Mouse (Mus musculus): ENCODE data around the gene Evl. TPM values are rescaled to one million over a fixed set of nuclear protein-coding genes. Genes with fewer than 3 reads are reported as not detected.

The Evl gene
- polyA plus RNA-seq, 1 experiment from 2014 or later: 65.6 TPM

DNA sequence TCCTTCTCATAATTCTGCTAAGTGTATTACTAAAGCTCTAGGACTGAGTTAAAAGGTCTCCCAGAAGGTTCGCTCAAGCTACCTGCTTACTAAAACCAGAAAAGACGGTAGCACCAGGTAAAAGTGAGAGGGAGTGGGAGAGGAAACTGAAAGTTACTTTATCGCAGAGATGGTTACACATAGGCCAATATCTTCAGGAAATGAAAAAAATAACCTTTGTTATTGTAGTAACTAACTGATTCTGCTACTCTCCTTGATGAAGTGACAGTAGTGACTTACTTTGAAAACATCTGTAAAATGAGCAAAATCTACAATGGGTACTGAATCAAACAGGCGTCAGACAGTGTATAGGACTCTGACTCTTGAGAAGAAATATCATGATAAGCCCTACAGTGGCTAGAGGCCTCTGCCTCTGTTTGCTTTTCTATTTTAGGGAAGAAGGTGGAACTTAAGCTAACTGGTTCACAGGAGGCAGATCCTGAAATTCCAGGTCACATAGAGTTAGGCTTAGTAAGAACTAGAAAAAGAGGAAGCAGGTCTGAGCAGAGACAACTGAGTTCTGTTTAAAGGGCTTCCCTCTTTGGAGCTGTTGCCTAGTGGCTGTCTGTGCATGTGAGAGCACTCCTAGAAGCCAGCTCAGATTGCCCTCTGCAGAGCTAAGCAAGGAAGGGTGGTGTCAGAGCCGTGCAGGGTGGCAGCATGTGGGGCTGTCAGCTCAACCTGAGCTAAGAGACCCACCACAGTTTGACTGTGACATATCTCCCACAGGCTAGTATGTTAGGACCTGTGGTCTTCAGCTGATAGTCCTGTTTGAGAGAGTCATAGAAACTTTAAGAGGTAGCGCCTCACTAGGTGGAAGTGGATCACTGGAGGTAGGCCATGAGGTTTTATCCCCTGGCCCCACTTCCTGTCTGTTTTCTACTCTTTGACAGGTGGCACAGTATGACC lies 76.5 kb downstream of the Evl start:
- 0 out of 2 replicates have a peak, but pooled peaks cover 4% of the 10 kb centered on the region for H3K4me1 ChIP-seq
- H3K4me3 ChIP-seq: no peak overlapping the region
- H3K9ac ChIP-seq: no peak overlapping the region
- H3K27ac ChIP-seq: no peak overlapping the region
- ATAC-seq (ENCODE audit: low FRiP score, low read depth): no peak
- WGBS: 84% methylated on average over 6 of the region's 6 CpGs
- no peaks in the 10 kb centered on the region for H3K27me3 ChIP-seq
- no peaks in the 10 kb centered on the region for H3K9me3 ChIP-seq
- H3K36me3 ChIP-seq: peaks cover 11% of the 10 kb centered on the region; the same call in 1 of the 2 replicates
- H3K4me2 ChIP-seq (replicated peaks): no peak overlapping the region

DNA sequence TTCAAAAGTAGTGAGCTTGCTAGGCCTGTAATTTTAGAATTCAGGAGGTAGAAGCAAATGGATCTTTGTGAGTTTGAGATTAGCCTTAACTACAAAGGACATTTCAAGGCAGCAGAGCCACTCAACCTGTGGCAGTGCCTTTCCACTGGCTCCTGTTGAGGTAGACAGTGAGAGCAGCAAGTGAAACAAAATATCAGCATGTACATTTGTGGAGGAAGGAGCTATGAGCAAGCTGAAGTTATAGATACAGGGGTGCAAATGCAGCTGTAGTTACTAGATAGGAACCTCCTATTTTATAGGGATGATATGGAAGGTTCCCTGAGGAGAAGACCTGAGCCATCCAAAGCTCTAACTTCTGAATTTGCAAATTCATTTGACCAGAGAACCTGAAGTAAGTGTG lies 78.0 kb downstream of the Evl start:
- Histone ChIP-seq H3K4me2 (replicated peaks) (no peak overlapping the region), H3K36me3 (peaks cover 11% of the 10 kb centered on the region; the same call in 1 of the 2 replicates), H3K27me3 (no peaks in the 10 kb centered on the region), H3K9ac (no peak overlapping the region), H3K4me1 (0 out of 2 replicates have a peak, but pooled peaks cover 4% of the 10 kb centered on the region), H3K27ac (no peak overlapping the region), H3K9me3 (no peaks in the 10 kb centered on the region), H3K4me3 (no peak overlapping the region)
- no peak for ATAC-seq (ENCODE audit: low FRiP score, low read depth)

DNA sequence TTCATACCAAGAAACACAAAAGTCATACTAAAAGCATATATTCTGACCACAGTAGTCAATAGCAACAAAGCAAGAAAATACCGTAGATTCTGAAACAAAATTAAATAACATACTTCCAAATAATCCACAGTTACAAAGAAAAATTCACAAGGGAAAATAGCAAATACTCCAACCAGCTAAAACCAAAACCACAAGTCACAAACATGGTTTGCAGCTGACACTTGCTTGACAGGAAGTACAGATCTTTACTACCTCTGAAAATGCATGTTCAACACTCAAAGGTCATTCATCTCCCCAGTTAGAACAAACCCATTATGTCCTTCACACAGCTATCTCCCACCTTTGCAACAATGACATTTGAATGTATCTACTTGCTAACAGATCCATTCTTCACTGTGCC lies 79.5 kb downstream of the Evl start:
- ATAC-seq (ENCODE audit: low FRiP score, low read depth): no peak
- WGBS: 97% methylated on average over 1 of the region's 1 CpGs
- no peak overlapping the region for H3K9ac ChIP-seq
- 0 out of 2 replicates have a peak, but pooled peaks cover 4% of the 10 kb centered on the region for H3K4me1 ChIP-seq
- no peak overlapping the region for H3K4me3 ChIP-seq
- no peak overlapping the region for H3K27ac ChIP-seq
- H3K36me3 ChIP-seq: peaks cover 15% of the 10 kb centered on the region; the same call in 1 of the 2 replicates
- H3K4me2 ChIP-seq (replicated peaks): no peak overlapping the region
- H3K9me3 ChIP-seq: no peaks in the 10 kb centered on the region
- H3K27me3 ChIP-seq: no peaks in the 10 kb centered on the region

DNA sequence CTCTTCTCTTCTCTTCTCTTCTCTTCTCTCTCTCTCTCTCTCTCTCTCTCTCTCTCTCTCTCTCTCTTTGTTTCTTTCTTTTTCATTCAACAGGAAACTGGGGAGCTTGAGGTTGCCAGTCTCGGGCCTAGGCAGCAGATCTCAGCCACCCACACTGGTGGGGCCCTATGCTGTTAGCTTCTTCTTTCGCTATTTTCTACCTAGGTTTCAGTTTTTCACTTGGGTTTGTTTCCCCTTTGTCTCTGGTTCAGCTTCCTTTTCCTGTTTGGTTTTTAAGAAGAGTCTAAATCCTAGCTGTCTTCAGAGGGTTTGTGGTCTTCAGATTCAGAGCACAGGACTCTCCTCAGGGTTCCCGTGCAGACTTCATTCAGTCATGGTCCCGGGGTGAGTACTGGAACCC lies 81.0 kb downstream of the Evl start:
- Histone ChIP-seq H3K4me3 (no peak overlapping the region), H3K27ac (no peak overlapping the region), H3K36me3 (peaks cover 24% of the 10 kb centered on the region; the same call in 1 of the 2 replicates), H3K4me1 (0 out of 2 replicates have a peak, but pooled peaks cover 4% of the 10 kb centered on the region), H3K27me3 (no peaks in the 10 kb centered on the region), H3K4me2 (replicated peaks) (no peak overlapping the region), H3K9ac (no peak overlapping the region), H3K9me3 (no peaks in the 10 kb centered on the region)
- 91% methylated on average over 4 of the region's 4 CpGs for WGBS
- ATAC-seq (ENCODE audit: low FRiP score, low read depth): no peak

DNA sequence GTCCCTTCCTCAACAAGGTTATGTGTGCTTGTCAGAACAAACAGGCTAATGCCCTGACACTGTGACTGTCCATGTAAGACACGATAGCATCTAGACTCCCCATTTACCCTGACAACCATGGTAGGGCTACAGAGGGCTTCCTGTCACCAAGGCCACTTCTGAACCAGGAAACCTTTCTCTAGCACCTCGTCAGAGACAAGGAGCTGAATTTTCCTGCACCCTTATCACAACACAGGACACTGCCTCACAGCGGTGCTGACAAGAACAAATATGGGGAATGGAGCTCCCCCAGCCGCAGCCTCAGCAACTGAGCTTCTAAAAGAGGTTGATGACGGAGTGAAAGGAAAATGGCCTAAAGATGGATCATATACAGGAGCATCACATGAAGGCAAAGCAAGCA lies 82.9 kb downstream of the Evl start:
- no peaks in the 10 kb centered on the region for H3K27me3 ChIP-seq
- ATAC-seq (ENCODE audit: low FRiP score, low read depth): no peak
- H3K36me3 ChIP-seq: peaks cover 24% of the 10 kb centered on the region; the same call in 1 of the 2 replicates
- H3K4me3 ChIP-seq: no peak overlapping the region
- no peaks in the 10 kb centered on the region; the same call in 1 of the 2 replicates for H3K4me1 ChIP-seq
- H3K27ac ChIP-seq: no peak overlapping the region
- H3K9ac ChIP-seq: no peak overlapping the region
- H3K9me3 ChIP-seq: no peaks in the 10 kb centered on the region
- no peak overlapping the region for H3K4me2 ChIP-seq (replicated peaks)
- WGBS: 83% methylated on average over 5 of the region's 5 CpGs

DNA sequence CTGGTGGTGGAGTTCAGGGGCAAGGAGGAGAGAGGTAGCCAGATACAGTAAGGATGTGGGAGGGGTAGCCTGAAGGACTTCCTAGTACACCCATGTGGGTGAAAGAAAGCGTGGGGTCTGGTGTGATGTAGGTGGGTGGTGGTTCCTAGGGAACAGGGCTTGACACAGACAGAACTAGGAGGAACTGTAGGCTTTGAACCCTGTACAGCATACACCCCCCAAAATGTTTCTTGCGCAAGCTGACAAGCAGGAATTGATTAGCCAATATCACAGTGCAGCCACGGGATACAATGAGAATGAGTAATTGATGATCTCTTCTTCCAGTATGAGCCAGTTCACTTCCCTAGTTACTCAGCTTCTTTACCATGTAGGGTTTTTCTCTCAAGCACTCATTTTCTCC lies 84.6 kb downstream of the Evl start:
- Histone ChIP-seq H3K27me3 (no peaks in the 10 kb centered on the region), H3K9ac (no peak overlapping the region), H3K36me3 (peaks cover 18% of the 10 kb centered on the region; the same call in 1 of the 2 replicates), H3K4me2 (replicated peaks) (no peak overlapping the region), H3K4me1 (no peaks in the 10 kb centered on the region; the same call in 1 of the 2 replicates), H3K27ac (no peak overlapping the region), H3K9me3 (no peaks in the 10 kb centered on the region), H3K4me3 (no peak overlapping the region)
- ATAC-seq (ENCODE audit: low FRiP score, low read depth): no peak
- WGBS: 93% methylated on average over 3 of the region's 3 CpGs

DNA sequence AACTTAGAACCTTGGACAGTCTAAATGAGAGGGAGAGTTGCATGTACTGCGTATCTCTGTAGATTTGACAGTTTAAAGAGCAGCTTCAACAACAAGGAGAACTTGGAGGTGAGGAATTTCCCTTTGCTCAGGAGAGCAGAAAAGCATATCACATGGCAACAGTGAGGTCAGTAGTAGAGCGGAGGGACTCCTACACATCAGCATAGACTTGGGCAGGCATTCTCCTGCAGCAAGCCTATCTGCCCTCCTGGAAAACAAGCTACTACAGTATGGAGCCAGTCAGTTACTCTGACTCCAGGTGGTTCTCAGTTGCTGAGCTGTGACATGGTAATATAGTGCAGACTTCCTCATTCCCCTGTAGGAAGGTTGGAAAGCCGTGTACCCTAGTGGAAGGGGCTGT lies 87.5 kb downstream of the Evl start:
- Histone ChIP-seq H3K4me3 (no peak overlapping the region), H3K4me1 (peaks cover 5% of the 10 kb centered on the region), H3K9ac (no peak overlapping the region), H3K27me3 (no peaks in the 10 kb centered on the region), H3K27ac (no peak overlapping the region), H3K9me3 (no peaks in the 10 kb centered on the region), H3K36me3 (peaks cover 12% of the 10 kb centered on the region; the same call in 1 of the 2 replicates), H3K4me2 (replicated peaks) (no peak overlapping the region)
- ATAC-seq (ENCODE audit: low FRiP score, low read depth): no peak
- 92% methylated on average over 3 of the region's 3 CpGs for WGBS

DNA sequence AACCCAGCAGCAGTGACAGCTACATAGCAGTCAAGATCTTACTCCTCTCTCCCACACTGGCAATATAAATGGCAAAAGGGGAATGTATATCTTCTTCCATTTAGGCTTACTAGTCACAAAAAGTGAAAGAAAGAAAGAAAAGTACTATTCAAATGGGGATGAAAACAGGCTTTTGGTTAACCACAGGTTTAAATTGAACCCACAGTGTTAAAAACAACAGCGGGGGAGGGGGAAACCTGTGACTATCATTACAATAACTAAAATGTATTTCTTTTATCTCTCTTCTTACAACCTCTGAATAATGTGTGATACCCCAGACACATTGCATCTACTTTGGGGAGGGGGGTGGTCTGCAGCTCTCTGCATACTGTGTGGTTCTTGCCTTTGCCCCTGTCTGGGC lies 91.7 kb downstream of the Evl start:
- Histone ChIP-seq H3K9me3 (no peaks in the 10 kb centered on the region), H3K9ac (no peak overlapping the region), H3K36me3 (peaks cover 30% of the 10 kb centered on the region), H3K27me3 (no peaks in the 10 kb centered on the region), H3K4me2 (replicated peaks) (no peak overlapping the region), H3K4me3 (no peak overlapping the region), H3K4me1 (peaks cover 5% of the 10 kb centered on the region), H3K27ac (no peak overlapping the region)
- 94% methylated on average over 1 of the region's 1 CpGs for WGBS
- ATAC-seq (ENCODE audit: low FRiP score, low read depth): no peak

DNA sequence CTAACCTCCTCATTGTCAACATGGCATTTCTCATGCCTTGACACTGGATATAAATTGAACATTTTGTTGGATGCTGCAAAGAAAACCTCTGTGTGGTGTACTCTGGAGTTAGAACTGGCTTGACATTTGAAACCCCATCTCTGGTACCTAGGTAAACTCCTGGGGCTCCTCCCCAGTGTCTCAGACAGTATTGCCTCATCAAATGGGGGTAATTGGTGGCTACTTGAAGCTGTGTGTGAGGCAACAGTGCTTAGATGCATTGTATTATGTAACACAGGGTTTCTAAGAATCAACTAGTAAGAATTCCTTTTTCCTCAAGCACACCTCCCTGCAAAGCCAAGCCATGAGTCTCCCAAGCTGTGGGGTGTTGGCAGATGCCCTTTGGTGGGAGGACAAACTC lies 93.3 kb downstream of the Evl start:
- H3K9ac ChIP-seq: no peak overlapping the region
- peaks cover 45% of the 10 kb centered on the region for H3K36me3 ChIP-seq
- no peaks in the 10 kb centered on the region for H3K9me3 ChIP-seq
- H3K27ac ChIP-seq: no peak overlapping the region
- H3K4me1 ChIP-seq: peaks cover 5% of the 10 kb centered on the region; the same call in 1 of the 2 replicates
- no peak overlapping the region for H3K4me2 ChIP-seq (replicated peaks)
- no peaks in the 10 kb centered on the region for H3K27me3 ChIP-seq
- no peak overlapping the region for H3K4me3 ChIP-seq
- no peak for ATAC-seq (ENCODE audit: low FRiP score, low read depth)

DNA sequence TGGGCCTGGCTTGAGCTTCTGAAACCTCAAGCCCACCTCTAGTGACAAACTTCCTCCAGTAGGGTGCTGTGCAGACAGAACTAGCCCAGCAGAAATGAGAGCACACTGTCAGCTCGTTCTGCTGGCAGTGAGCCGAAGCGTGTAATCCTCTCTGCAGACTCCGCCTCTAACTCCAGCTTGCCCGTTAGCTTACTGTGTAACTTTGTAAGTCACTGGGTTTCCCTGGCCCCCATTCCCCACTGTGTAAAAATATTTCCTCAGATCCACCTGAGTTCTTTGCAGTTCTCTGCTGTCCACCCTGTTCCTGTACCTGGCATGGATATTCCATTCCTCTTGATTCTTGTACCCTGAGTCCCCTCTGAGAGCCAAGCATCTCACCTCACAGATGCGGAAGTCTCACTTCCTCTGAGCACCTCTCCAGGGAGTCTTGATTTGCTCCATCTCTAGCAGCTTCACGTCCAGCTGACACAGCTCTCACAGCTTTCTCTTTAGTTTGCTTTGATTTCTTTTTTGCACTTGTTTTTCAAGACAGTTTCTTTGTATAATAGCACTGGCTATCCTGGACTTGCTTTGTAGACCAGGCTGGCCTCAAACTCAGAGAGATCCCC lies 96.6 kb downstream of the Evl start:
- no peak for ATAC-seq (ENCODE audit: low FRiP score, low read depth)
- Histone ChIP-seq H3K4me3 (no peak overlapping the region), H3K36me3 (peaks cover 72% of the 10 kb centered on the region), H3K4me2 (replicated peaks) (no peak overlapping the region), H3K4me1 (no peaks in the 10 kb centered on the region), H3K27me3 (no peaks in the 10 kb centered on the region), H3K27ac (no peak overlapping the region), H3K9ac (no peak overlapping the region), H3K9me3 (no peaks in the 10 kb centered on the region)
- 74% methylated on average over 7 of the region's 7 CpGs for WGBS

DNA sequence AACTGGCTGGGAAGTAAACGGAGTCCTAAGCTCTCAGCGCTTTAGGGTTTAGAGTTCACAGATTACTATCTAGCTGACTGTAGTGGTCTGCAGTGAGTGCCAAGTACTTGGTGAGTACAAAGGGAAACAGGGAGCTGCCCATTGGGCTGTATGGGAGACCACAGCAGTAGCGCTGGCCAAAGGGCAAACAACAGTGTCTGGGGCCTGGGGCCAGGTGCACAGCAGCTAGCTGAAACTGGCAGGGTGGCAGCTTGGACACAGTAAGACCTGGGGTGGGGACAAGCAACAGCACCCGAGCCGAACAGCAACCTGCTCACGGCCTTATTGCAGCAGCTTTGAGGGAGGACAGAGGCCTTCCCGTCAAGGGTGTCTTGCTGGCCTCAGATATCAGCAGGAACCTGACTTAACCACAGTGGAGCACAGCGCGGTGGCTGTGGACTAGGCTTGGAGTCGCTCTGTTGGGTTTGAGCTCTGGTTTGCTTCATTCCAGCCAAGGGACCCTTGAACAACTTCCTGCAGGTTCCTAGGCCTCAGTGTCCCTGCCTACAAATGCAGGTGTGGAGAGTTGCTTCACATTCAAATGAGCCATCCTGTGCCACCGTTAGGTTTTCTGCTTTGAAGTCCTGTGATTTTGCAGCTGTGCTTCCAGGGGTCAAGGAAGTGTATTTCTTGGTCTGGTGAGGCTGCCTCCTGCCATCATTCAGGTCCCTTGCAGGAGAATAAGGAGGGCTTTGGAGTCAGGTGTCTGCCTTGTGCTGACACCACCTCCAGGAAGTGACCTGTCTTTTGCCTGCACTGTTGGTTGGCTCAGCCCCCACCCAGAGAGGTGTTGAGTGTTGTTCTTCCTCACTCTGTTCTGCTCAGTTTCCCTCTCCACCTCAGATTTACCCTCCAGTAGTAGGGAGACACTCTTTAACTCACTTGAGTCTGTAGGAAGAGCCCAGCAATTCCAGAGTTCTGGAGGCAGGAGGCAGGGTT lies 99.1 kb downstream of the Evl start:
- Histone ChIP-seq H3K9me3 (no peaks in the 10 kb centered on the region), H3K27me3 (no peaks in the 10 kb centered on the region), H3K4me1 (no peaks in the 10 kb centered on the region), H3K36me3 (peaks cover 85% of the 10 kb centered on the region), H3K4me2 (replicated peaks) (no peak overlapping the region), H3K9ac (no peak overlapping the region), H3K27ac (no peak overlapping the region), H3K4me3 (no peak overlapping the region)
- no peak for ATAC-seq (ENCODE audit: low FRiP score, low read depth)
- 86% methylated on average over 11 of the region's 11 CpGs for WGBS
